Mouse (Mus musculus): ENCODE data around the gene Endog.

- TF ChIP-seq CTCF (IDR thresholded peaks at IDR 0.05; ENCODE audit: borderline replicate concordance, insufficient read depth, low read depth, low read length) = no peak
- TF ChIP-seq POLR2A (IDR thresholded peaks at IDR 0.05; ENCODE audit: borderline replicate concordance, insufficient read depth, low read length) = no peak
Measured at GRCm38 (mm10) chr2:30176561-30176960, 5.3 kb downstream of the Endog start.

Data from cerebellum, adult 2 months (tissue).